32 mouse cellular contexts compared by ENCODE assay signal in the genomic region with DNA sequence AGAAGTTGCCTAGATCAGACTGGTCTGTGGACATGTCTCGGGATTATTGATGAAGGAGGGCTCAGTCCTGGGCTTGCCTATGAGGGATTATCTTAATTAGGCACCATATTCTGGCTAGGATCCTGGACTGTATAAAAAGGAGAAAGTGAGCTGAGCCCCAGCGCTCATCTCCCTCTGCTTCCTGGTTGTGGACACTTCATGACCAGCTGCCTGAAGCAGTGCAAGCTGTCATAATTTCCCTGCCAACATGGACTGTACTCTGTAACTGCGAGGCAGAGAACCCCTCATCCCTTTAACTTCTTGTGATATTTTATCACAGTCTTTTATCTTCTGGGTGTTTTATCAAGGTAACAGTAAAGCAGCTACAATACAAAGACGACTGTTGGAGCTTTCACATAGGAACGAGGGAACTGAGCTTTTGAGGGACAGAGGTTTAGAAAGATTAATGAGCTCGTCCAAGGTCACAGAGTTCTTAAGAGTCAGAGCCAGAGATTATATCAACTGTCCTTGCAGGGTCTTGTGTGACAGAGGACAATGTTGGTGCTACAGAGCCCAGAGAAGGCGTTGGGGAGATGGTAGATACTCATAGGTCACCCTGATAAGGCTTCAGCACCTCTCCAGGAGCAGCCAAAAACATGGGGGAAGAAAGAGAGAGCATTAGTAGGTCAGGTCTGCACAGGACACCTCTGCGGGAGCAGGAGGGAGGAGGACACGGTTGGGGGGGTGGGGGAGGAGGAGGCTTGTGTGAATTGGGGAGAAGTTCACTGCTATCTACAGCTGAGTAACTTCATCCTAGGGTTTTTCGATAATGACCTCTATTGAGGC. TPM values are rescaled to one million over a fixed set of nuclear protein-coding genes. Genes with fewer than 3 reads are reported as not detected.
A peak's percentile ranks its signal among the peaks of the same experiment; 100 is the strongest.
DNase-seq lines count a peak whose midpoint lies in the region; ATAC-seq lines count a peak whose summit lies in the region.
"Had no signal": no experiment of that assay in that cellular context is flagged by ENCODE, and none has a peak within 500 bp of the region (broad histone marks: within the 10 kb centered on the region; RNA-seq: fewer than 3 reads in every experiment).

No protein-coding gene starts in this region.

- no peak overlapping the region for H3K27ac ChIP-seq in heart, embryonic 10.5 days
- H3K27ac ChIP-seq: embryonic facial prominence, embryonic 10.5 days; embryonic facial prominence, embryonic 15.5 days; forebrain, embryonic 12.5 days; hindbrain, embryonic 14.5 days; limb, embryonic 12.5 days; liver, embryonic 15.5 days; midbrain, embryonic 15.5 days; stomach, embryonic 15.5 days had no signal

- ATAC-seq in cerebellum, adult (ENCODE audit: insufficient number of reproducible peaks, low FRiP score, low TSS enrichment) = peak; percentile 79
- ATAC-seq: inflammation-experienced regulatory T-cells, adult 6 months; midbrain, embryonic 15.5 days; Patski had no signal

- no peak overlapping the region for H3K4me3 ChIP-seq in heart, embryonic 10.5 days
- H3K4me3 ChIP-seq: embryonic facial prominence, embryonic 10.5 days; embryonic facial prominence, embryonic 15.5 days; forebrain, embryonic 12.5 days; limb, embryonic 12.5 days; liver, embryonic 15.5 days; midbrain, embryonic 15.5 days; stomach, embryonic 15.5 days had no signal

- H3K4me1 ChIP-seq in heart, embryonic 10.5 days = no peaks in the 10 kb centered on the region
- H3K4me1 ChIP-seq: forebrain, embryonic 12.5 days; limb, embryonic 12.5 days; liver, embryonic 15.5 days; midbrain, embryonic 15.5 days; stomach, embryonic 15.5 days had no signal

- WGBS in heart, embryonic 10.5 days = 65% methylated on average over 10 of the region's 10 CpGs

- no peaks in the 10 kb centered on the region for H3K36me3 ChIP-seq in heart, embryonic 10.5 days
- H3K36me3 ChIP-seq: embryonic facial prominence, embryonic 10.5 days; embryonic facial prominence, embryonic 15.5 days; forebrain, embryonic 12.5 days; limb, embryonic 12.5 days; liver, embryonic 15.5 days; midbrain, embryonic 15.5 days; stomach, embryonic 15.5 days had no signal

- intact Hi-C loops in heart, postnatal 14 days (cut with DNase I) = no loop called here

- H3K27me3 ChIP-seq in heart, embryonic 10.5 days (ENCODE audit: insufficient read depth, poor library complexity, severe bottlenecking) = no peaks in the 10 kb centered on the region
- H3K27me3 ChIP-seq: embryonic facial prominence, embryonic 15.5 days; forebrain, embryonic 12.5 days; limb, embryonic 12.5 days; midbrain, embryonic 15.5 days; stomach, embryonic 15.5 days had no signal

- no peak for DNase-seq in cerebellum, postnatal 4 days (ENCODE audit: low spot score in 2 of 2)
- DNase-seq in cerebellum, adult 11-12 months = peak; percentile 72
- DNase-seq in cerebellum, adult 9-11 months = peak; percentile 78
- DNase-seq in heart, postnatal 14 days = no peak
- no peak for DNase-seq in heart, embryonic 10.5 days (ENCODE audit: low spot score)
- no peak for DNase-seq in layer of hippocampus, postnatal 36 days
- DNase-seq: adrenal gland, postnatal 10 days; gastrocnemius, postnatal 10 days; heart, postnatal 4 days; kidney, adult 11 months; kidney, postnatal 36 days; lung, embryonic 14.5 days; lung, postnatal 14 days had no signal

- H3K9me3 ChIP-seq in heart, embryonic 10.5 days = no peaks in the 10 kb centered on the region
- H3K9me3 ChIP-seq: embryonic facial prominence, embryonic 10.5 days; embryonic facial prominence, embryonic 15.5 days; forebrain, embryonic 12.5 days; limb, embryonic 12.5 days; liver, embryonic 15.5 days; midbrain, embryonic 15.5 days; stomach, embryonic 15.5 days had no signal

RNA-seq across cellular contexts. Expression of gene Egr4, which starts 30.2 kb away (rescaled TPM):
- not detected for total RNA-seq in heart, postnatal 14 days (2021)
- not detected in 2 replicates for polyA plus RNA-seq in heart, embryonic 10.5 days (2016; fragmentation: Nextera tagmentation; extraction: Ambion mirVana)
- total RNA-seq in layer of hippocampus, postnatal 36 days (2021) = 10 to 100 TPM; 26.1 to 33.4 TPM
- total RNA-seq: gastrocnemius, postnatal 10 days; heart, postnatal 4 days; liver, adult 2 months; MEL; neutrophil, adult 5-6 weeks had no signal
- polyA plus RNA-seq: C2C12; embryonic facial prominence, embryonic 10.5 days; embryonic facial prominence, embryonic 15.5 days; forebrain, embryonic 12.5 days; heart, embryonic 11.5 days; heart, embryonic 16.5 days; inflammation-experienced regulatory T-cells, adult 6 months; limb, embryonic 12.5 days; liver, adult 2 months; liver, embryonic 15.5 days; lung, embryonic 14.5 days; midbrain, embryonic 15.5 days; neural tube, embryonic 11.5 days; Patski; stomach, embryonic 15.5 days; urinary bladder, adult 2 months had no signal

RNA-seq across cellular contexts. Expression of gene Fbxo41, which starts 40.8 kb away (rescaled TPM):
- total RNA-seq in heart, postnatal 14 days (2021) = not detected
- polyA plus RNA-seq in heart, embryonic 10.5 days (2016; fragmentation: Nextera tagmentation; extraction: Ambion mirVana) = 0.04 and 0.13 TPM in 2 replicates
- 10 to 100 TPM; 91.2 to 96.6 TPM for total RNA-seq in layer of hippocampus, postnatal 36 days (2021)
- total RNA-seq: heart, postnatal 4 days; liver, adult 2 months; neutrophil, adult 5-6 weeks had no signal
- polyA plus RNA-seq: heart, embryonic 11.5 days; heart, embryonic 16.5 days; liver, adult 2 months; liver, embryonic 15.5 days had no signal

RNA-seq across cellular contexts. Expression of gene Alms1, which starts 43.8 kb away (rescaled TPM):
- total RNA-seq in heart, postnatal 14 days (2021) = 1 to 10 TPM; 2.4 to 2.6 TPM
- polyA plus RNA-seq in heart, embryonic 10.5 days (2016; fragmentation: Nextera tagmentation; extraction: Ambion mirVana) = 4.4 and 5.5 TPM in 2 replicates
- 1 to 10 TPM; 6.9 to 7.8 TPM for total RNA-seq in layer of hippocampus, postnatal 36 days (2021)

Comparison
In these comparisons a context has a peak if more than half of its experiments do, and no peak if none do; other contexts are left out.
1. DNase-seq: peak in cerebellum, adult 11-12 months (single experiment) and cerebellum, adult 9-11 months (single experiment); none in cerebellum, postnatal 4 days (0 of 2), heart, postnatal 14 days (0 of 2), heart, embryonic 10.5 days (single experiment) and layer of hippocampus, postnatal 36 days (0 of 2).
2. RNA of gene Egr4, which starts 30.2 kb away (total RNA-seq): 26.1 to 33.4 TPM in layer of hippocampus, postnatal 36 days; not detected in heart, postnatal 14 days; every median in the first group is over 10 times any median in the second.
3. RNA of gene Fbxo41, which starts 40.8 kb away (total RNA-seq): 91.2 to 96.6 TPM in layer of hippocampus, postnatal 36 days; not detected in heart, postnatal 14 days; every median in the first group is over 10 times any median in the second.